Mouse (Mus musculus) skeletal muscle tissue, adult 2 months (tissue): ENCODE data around the gene Pde2a.

ENCODE experiments used
- DNase-seq: peaks from one replicate; pipeline ENCODE4 v3.0.0-alpha.2; 2012; ENCODE audit warnings: low read depth, low spot score

Pde2a gene

GRCm38 (mm10) chr7:101453725-101454124 lies 32.2 kb downstream of the Pde2a start:
- DNase-seq = no peak

DNA sequence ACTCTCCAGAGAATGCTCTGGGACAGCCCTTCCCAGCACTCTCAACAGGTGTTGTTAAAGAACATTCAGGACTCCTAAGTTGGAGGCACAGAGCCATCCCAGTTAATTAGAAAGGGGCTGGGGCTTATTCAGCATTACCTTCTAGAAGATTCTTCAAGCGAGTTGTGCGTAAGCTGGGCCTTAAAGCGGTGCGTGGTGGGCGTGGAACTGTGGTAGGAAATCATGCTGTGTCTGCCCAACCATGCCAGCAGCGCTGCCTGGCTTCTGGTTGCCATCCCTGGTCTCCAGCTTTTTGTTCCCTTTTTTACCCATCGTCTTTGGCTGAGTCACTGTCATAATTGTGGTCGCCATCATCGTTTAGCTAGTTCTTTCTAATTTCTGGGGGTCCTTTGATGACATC lies 33.0 kb downstream of the Pde2a start:
- no peak for DNase-seq

- DNase-seq = no peak
These were observed 33.6 kb downstream of the Pde2a start for GRCm38 (mm10) chr7:101455141-101455540.

DNA sequence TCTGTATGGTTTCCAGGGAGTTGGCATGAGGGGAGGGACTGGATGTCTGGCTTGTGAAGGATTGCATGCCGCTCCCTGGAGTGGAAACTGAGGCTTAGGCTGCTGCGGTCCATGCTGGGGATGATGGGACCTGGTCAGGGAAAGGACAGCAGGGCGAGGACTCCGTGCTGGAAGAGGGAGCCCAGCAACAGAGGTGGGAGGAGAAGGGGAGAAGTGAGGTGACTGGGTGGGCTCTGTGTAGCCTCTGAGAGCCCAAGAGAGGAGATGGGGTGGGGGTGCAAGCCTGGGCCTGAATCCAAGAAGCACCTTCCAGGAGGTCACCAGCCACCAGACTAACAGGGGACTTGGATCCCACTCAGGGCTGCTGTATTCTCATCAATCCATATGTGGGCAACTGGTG lies 34.8 kb downstream of the Pde2a start:
- no peak for DNase-seq

GRCm38 (mm10) chr7:101456789-101457188 lies 35.3 kb downstream of the Pde2a start:
- no peak for DNase-seq

DNA sequence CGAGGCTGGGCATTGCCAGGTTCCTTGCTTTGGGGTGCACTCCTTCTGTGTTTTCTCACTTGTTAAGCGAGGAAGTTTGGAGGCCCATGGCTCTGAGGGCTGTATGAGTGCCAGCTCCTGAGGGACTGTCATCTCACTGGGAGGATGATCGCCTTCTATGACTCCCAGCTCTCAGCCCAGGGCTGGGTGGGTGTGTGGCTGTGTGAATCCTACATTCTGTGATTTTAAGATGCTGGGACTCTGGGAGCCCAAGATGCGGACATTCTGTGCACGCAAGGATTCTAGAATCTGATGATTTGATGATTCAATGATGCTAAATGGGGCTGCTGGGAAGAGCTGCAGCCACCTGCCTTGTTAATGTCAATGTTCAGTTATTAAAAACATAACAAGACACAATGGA lies 35.8 kb downstream of the Pde2a start:
- DNase-seq = no peak

DNA sequence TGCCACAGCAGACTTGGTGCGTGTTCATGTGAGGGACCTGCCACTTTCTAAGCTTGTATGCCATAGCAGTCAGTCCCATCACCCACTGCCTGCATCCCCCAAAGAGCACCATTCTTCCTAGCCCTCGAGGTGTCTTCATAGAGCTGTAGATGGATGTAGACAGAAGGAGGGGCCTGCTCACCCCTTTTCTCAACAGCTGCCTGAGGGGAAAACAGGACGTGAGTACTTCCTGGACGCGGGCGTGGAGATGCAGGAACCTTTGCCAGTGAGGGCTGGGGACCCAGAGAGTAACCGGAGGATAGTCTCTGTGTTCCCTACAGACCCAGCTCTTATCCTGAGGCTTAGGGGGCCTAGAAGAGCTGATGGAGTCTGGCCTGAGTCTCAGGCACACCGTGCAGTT lies 36.3 kb downstream of the Pde2a start:
- DNase-seq = no peak

- DNase-seq = no peak
These were observed 36.8 kb downstream of the Pde2a start for GRCm38 (mm10) chr7:101458278-101458781.

GRCm38 (mm10) chr7:101459305-101459813 lies 37.9 kb downstream of the Pde2a start:
- no peak for DNase-seq

GRCm38 (mm10) chr7:101459923-101460607 lies 38.6 kb downstream of the Pde2a start:
- no peak for DNase-seq

GRCm38 (mm10) chr7:101460608-101460957 lies 39.1 kb downstream of the Pde2a start:
- peak; percentile 88 for DNase-seq

GRCm38 (mm10) chr7:101461571-101461970 lies 40.1 kb downstream of the Pde2a start:
- no peak for DNase-seq

- DNase-seq = no peak
These were observed 41.0 kb downstream of the Pde2a start for GRCm38 (mm10) chr7:101462327-101463068.

DNA sequence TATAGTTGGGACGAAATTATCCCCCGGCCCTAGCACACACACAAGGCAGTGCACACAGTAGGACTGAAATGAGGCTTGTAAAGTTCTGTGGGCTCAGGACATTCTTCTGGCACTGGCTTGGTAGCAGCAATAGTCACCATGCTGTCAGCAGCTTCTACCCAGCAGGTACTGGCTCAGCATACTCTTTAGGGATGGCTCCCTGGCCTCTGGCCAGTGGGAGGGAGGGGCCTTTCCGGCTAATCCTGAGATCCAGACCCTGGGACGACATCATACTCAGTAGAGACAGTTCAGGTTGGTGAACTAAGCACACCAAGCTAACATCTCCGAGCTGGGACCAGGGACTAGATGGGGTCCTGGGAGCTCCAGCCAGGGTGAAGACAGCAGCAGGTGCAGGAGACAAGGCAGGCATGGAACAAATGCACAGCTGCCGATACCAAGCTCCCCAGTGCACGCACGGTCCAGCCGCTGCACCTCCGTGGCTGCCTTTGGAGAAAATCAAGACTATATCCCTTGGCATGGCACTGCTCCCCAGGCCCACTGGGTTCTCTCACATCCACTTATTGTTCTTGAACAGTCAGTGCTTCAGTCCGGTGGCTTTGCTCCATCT lies 42.3 kb downstream of the Pde2a start:
- no peak for DNase-seq

GRCm38 (mm10) chr7:101464927-101465326 lies 43.4 kb downstream of the Pde2a start:
- no peak for DNase-seq

- DNase-seq = no peak
These were observed 43.9 kb downstream of the Pde2a start for GRCm38 (mm10) chr7:101465392-101465791.

DNA sequence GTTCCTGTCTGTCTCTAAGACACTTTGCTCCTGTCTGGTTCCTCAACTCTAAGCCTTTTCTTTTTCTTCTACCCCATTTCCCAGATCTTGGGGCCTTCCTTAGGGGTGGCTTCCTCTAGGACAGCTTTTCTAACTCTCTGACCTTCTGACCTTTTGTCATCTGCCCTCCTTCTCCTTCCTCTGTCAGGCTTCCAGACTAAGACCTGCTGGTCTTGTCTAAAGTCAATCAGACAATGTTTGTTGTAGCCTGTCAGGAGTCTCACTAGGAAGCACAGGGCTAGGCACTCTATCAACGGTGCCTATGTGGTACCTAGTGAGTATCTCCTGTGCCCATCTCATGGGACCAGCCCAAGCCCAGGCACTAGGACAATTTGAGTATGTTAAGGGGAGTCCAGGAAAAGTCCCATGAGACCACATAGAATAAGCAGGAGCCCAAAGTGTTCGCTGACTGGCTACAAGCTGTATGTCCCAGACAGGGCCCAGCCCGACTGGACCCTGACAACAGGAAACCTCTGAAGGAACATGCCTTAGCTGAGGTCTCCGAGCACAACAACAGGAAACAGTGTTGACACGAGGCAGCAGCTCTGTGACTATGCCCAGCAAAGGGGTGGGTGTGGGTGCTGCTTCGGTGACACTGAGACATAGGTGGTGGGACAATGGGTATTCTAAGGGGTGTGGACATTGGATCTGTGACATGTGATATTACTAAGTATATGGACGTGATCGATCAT lies 44.5 kb downstream of the Pde2a start:
- no peak for DNase-seq

DNA sequence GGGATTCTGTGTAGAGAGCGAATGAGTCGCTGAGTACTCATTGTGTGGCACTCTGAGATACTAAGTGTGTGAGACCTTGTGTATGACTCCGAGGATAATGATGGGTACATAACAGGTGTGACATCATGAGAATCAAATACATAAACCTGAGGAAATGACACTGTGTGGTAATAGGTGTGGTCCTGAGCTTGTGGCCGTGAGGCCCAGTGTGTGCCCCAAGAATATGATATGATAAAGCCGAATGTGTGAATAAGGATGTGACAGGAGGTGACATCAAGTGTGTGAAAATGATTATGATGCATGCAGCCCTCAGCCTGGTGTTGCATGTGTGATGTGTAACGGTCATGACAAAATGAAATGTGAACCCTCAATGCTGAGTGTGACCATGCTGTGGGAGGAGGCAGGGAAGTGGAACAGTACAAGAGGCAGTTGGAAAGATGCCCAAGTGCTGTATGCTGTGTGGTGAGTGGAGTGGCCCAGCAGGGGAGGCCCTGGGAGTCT lies 45.1 kb downstream of the Pde2a start:
- DNase-seq = no peak

GRCm38 (mm10) chr7:101471423-101471822 lies 49.9 kb downstream of the Pde2a start:
- no peak for DNase-seq

DNA sequence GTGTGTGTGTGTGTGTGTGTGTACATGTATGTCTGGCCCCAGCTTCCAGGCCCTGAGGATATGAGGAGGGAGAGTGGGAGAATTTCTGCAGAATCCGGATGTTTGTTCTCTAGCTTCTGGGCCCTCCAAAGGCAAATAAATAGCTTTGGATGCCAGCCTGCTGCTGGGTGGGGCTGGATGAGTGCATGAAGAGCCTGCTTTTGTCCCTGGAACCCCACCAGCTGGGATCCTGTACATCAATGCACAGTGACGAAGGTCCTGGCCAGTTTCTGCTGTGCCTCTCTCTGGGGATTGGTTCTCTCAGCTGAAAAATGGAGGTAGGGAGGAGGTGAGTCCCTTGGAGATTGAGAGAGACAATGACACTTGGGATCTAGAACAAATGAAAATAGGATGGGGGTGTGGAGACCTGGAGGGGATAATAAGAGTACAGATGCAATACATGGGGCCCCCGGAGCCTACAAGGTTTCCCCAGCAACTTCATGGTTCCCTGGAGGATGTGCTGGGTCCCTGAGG lies 50.5 kb downstream of the Pde2a start:
- DNase-seq = no peak
